Mouse (Mus musculus) intestine, postnatal 0 days (tissue): ENCODE data around the gene Opn1mw. TPM values are rescaled to one million over a fixed set of nuclear protein-coding genes. Genes with fewer than 3 reads are reported as not detected.
A peak's percentile ranks its signal among the peaks of the same experiment; 100 is the strongest.
"Not testable (repeated sequence)": the region's sequence is repeated elsewhere in the genome, so short reads cannot be mapped to it uniquely, and the experiment has no call there.

Source experiments
- ATAC-seq: fragments of 200-750 bp; cut with Nextera tagmentation; 2 replicates; pipeline ENCODE4 v1.8.0; 2017; ENCODE audit warnings: mild to moderate bottlenecking, moderate TSS enrichment, moderate library complexity
- H3K27ac ChIP-seq: fragments of 300-500 bp; sonication (generic); 2 replicates; pipeline ENCODE4 v1.5.1; 2014; ENCODE audit warnings: mild to moderate bottlenecking, low read depth, low read length, moderate library complexity
- H3K27me3 ChIP-seq: fragments of 300-500 bp; sonication (generic); replicated peaks from 2 replicates; pipeline ENCODE4 v1.6.1; 2014; ENCODE audit warnings: low read length, mixed read lengths; ENCODE audit not compliant: control insufficient read depth, insufficient read depth
- H3K36me3 ChIP-seq: fragments of 300-500 bp; sonication (generic); 2 replicates; pipeline ENCODE4 v1.6.1; 2014; ENCODE audit warnings: mild to moderate bottlenecking, moderate library complexity; ENCODE audit not compliant: control insufficient read depth, insufficient read depth
- H3K4me1 ChIP-seq: fragments of 300-500 bp; sonication (generic); replicated peaks from 2 replicates; pipeline ENCODE4 v1.6.1; 2014; ENCODE audit warnings: antibody characterized with exemption, low read length, mixed read lengths; ENCODE audit not compliant: control insufficient read depth, insufficient read depth
- H3K4me2 ChIP-seq: fragments of 300-500 bp; sonication (generic); replicated peaks from 2 replicates; pipeline ENCODE4 v1.6.1; 2014; ENCODE audit warnings: low read depth, mild to moderate bottlenecking, moderate library complexity
- H3K4me3 ChIP-seq: fragments of 300-500 bp; sonication (generic); 2 replicates; pipeline ENCODE4 v1.5.1; 2014; ENCODE audit warnings: low read depth, low read length
- H3K9ac ChIP-seq: fragments of 300-500 bp; sonication (generic); 2 replicates; pipeline ENCODE4 v1.6.1; 2014; ENCODE audit warnings: mild to moderate bottlenecking, low read depth, low read length
- H3K9me3 ChIP-seq: fragments of 300-500 bp; sonication (generic); 2 replicates; pipeline ENCODE4 v1.6.1; 2016; ENCODE audit warnings: mixed run types; ENCODE audit not compliant: control insufficient read depth
- CTCF ChIP-seq: sonication (generic); IDR thresholded peaks from 2 replicates; pipeline ENCODE4 v1.5.1; 2016; ENCODE audit warnings: low read depth, mild to moderate bottlenecking, control low read depth, antibody characterized with exemption, moderate library complexity
- WGBS: fragments of 180-500 bp; shearing (Covaris S2); extraction: QIAGEN DNeasy Blood & Tissue Kit; methylation state at CpG from one replicate; pipeline ENCODE4 v1.1.7; 2014; 5-methylcytosine and 5-hydroxymethylcytosine counted together
- polyA plus RNA-seq: library from polyadenylated mRNA; unstranded; fragments of >200 nt; fragmentation: Nextera tagmentation; extraction: Ambion mirVana; gene quantifications from 2 replicates; pipeline ENCODE4 v1.2.1, GENCODE M21; 2015

Opn1mw gene
- polyA plus RNA-seq, 1 experiment from 2014 or later = not detected

GRCm38 (mm10) chrX:74105916-74106315 lies 21.3 kb upstream of the Opn1mw start:
- ATAC-seq = no peak
- no peaks in the 10 kb centered on the region for H3K9me3 ChIP-seq
- H3K4me3 ChIP-seq = no peak overlapping the region
- no peak overlapping the region for H3K9ac ChIP-seq
- H3K4me1 ChIP-seq = no peaks in the 10 kb centered on the region
- WGBS = 38% methylated on average over 2 of the region's 2 CpGs
- no peak for TF ChIP-seq CTCF
- H3K36me3 ChIP-seq = no peaks in the 10 kb centered on the region
- no peaks in the 10 kb centered on the region for H3K27me3 ChIP-seq
- no peak overlapping the region for H3K4me2 ChIP-seq
- no peak overlapping the region for H3K27ac ChIP-seq

DNA sequence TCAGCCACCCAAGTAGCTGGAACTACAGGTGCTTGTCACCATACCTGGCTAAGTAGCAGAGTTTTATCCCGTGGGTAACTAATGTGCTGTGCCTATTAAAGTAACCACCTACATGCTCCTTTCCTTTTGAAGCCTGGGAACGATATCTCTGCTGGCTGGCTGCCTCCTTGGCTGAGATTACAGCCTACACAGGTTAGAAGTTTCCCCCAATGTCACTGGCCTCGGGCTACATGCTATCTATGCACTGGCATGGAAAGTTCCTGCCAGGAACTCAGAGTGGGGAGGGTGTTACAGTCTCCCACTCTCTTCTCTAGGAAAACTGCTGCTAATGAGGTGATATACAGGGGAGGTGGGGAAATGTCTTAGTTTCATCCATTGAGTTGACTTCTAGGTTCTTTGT lies 18.5 kb upstream of the Opn1mw start:
- 43% methylated on average over 3 of the region's 3 CpGs for WGBS
- Histone ChIP-seq H3K27me3 (no peaks in the 10 kb centered on the region), H3K27ac (no peak overlapping the region), H3K9ac (no peak overlapping the region), H3K4me3 (no peak overlapping the region), H3K4me2 (no peak overlapping the region), H3K4me1 (no peaks in the 10 kb centered on the region), H3K36me3 (no peaks in the 10 kb centered on the region), H3K9me3 (no peaks in the 10 kb centered on the region)
- no peak for ATAC-seq
- TF ChIP-seq CTCF = no peak

DNA sequence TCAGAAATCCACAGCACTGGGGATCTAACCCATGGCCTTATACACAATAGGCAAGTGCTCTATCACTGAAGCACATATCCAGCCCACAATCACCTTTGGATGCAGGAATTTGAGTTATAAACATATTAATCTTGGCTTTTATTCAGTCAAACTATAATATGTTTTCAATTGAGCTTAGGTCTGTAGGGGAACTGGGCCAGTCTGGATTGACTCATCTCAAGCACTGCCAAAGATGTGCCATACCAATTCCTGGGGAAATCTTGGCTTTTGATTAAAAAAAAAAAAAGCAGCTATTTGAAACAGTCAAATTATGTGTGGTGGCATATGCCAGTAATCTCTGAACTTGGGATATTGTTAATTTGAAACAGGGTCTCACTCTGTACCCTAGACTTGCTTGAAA lies 13.2 kb upstream of the Opn1mw start:
- Histone ChIP-seq H3K4me3 (no peak overlapping the region), H3K9ac (no peak overlapping the region), H3K9me3 (no peaks in the 10 kb centered on the region), H3K4me1 (no peaks in the 10 kb centered on the region), H3K36me3 (no peaks in the 10 kb centered on the region), H3K27me3 (no peaks in the 10 kb centered on the region), H3K4me2 (no peak overlapping the region), H3K27ac (no peak overlapping the region)
- no peak for ATAC-seq
- no peak for TF ChIP-seq CTCF

DNA sequence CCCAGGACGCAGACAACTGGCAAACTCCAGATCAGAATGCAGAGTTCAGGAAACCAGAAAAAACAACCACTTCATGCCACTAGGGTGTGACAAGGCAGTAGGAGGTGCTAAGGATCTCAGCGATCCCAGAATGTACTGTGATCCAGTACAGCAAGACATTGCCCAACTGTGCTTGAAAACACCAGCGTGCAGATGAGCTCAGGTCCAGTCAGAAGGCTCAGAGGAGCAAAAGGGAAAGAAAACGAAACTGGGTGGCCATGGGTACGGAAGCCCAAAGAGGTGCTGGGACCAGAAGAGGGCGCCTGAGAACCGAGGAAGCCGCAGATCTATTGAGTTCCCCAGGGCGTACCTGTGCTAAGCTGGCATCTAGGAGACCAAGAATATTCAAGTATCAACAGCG lies 11.8 kb upstream of the Opn1mw start:
- H3K27me3 ChIP-seq = no peaks in the 10 kb centered on the region
- H3K9me3 ChIP-seq = no peaks in the 10 kb centered on the region
- no peaks in the 10 kb centered on the region for H3K36me3 ChIP-seq
- TF ChIP-seq CTCF = peak; percentile 76
- no peak overlapping the region for H3K27ac ChIP-seq
- ATAC-seq = peak; percentile 82
- H3K4me2 ChIP-seq = peak overlapping the region; percentile 43
- H3K9ac ChIP-seq = no peak overlapping the region
- H3K4me3 ChIP-seq = no peak overlapping the region
- WGBS = 20% methylated on average over 10 of the region's 10 CpGs
- no peaks in the 10 kb centered on the region for H3K4me1 ChIP-seq

DNA sequence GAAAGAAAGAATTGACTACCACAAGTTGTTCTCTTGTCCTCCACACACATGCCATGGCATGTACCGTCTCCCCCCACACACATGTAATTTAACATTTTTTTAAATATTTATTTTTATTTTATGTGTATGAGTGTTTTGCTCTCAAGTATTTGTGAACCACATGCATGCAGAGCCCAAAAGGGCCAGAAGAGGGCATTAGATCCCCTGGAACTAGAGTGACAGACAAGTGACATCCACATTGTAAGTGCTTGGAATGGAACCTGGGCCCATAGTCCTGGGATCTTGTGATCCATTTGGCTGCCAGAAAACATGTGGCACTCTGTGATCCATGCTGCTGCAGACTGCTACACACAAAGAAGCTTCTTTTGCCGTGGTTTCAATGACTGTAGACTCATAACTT lies 2.3 kb upstream of the Opn1mw start:
- WGBS = 47% methylated on average over 2 of the region's 2 CpGs
- ATAC-seq = no peak
- Histone ChIP-seq H3K27me3 (no peaks in the 10 kb centered on the region), H3K4me1 (no peaks in the 10 kb centered on the region), H3K9ac (no peak overlapping the region), H3K4me2 (no peak overlapping the region), H3K27ac (no peak overlapping the region), H3K9me3 (no peaks in the 10 kb centered on the region), H3K36me3 (no peaks in the 10 kb centered on the region), H3K4me3 (no peak overlapping the region)
- peak; percentile 49 for TF ChIP-seq CTCF

GRCm38 (mm10) chrX:74135263-74135662 lies 8.0 kb downstream of the Opn1mw start, which contains the start of gene Mecp2:
Gene Mecp2, minus strand, starts transcription at chrX:74135363.
- H3K36me3 ChIP-seq, H3K4me1 ChIP-seq, ATAC-seq, H3K9me3 ChIP-seq, H3K27me3 ChIP-seq, H3K9ac ChIP-seq, H3K27ac ChIP-seq, H3K4me2 ChIP-seq, H3K4me3 ChIP-seq: not testable (repeated sequence)
- 23% methylated on average over 1 of the region's 1 CpGs for WGBS

DNA sequence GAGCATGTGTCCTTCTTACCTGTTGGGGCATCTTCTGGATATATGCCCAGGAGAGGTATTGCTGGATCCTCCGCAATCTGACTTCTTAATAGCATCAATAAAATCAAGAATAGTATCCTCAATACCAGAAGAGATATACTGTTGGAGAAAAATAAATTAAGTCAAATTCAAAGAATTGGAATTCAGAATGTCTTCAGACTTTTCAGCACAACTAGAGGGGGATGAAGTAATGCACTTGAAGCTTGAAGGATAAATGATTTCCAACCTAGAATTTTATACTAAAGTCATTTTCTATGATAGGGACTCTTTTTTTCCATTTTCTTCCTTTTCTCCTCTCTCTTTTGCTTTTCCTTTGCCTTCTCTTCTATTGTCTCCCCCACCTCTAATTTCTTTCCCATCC lies 40.5 kb downstream of the Opn1mw start, which contains the start of gene Tex28:
TSS of gene Tex28 (minus strand) at position 101 of the 400 bp plus-strand sequence.
- Histone ChIP-seq H3K4me1 (no peaks in the 10 kb centered on the region), H3K4me2 (no peak within 1 kb of the TSS), H3K4me3 (no peak within 1 kb of the TSS), H3K9ac (no peak within 1 kb of the TSS), H3K36me3 (no peaks in the 10 kb centered on the region), H3K9me3 (no peaks in the 10 kb centered on the region), H3K27ac (no peak within 1 kb of the TSS), H3K27me3 (no peaks in the 10 kb centered on the region)
- WGBS = 84% methylated on average over 1 of the region's 1 CpGs
- no peak for TF ChIP-seq CTCF
- no peak for ATAC-seq
